Mouse (Mus musculus) cerebellum, adult 11 months (tissue): ENCODE measurements around the gene Tspan11.
A peak's percentile ranks its signal among the peaks of the same experiment; 100 is the strongest.

Source experiments
- DNase-seq: peaks from one replicate; pipeline ENCODE4 v3.0.0; 2022

The Tspan11 gene

DNA sequence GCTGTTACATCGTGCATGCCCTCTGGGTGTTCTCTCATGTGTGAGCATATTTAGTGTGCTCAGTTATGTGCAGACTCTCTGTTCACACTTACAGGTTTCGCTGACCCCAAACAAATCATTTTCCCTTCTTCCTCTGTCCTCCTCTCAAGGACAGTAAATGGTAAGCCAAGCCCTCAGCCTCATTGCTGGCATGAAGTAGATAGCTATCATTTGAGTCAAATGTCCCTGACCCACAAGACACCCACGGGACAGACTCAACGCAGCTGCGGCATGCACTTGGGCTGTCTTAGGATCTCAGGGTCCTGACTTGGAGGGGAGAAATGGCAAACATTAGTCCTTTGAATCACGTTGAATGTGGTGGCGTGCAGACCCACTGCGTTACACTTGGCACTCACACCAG lies 55.0 kb downstream of the Tspan11 start:
- no peak for DNase-seq

DNA sequence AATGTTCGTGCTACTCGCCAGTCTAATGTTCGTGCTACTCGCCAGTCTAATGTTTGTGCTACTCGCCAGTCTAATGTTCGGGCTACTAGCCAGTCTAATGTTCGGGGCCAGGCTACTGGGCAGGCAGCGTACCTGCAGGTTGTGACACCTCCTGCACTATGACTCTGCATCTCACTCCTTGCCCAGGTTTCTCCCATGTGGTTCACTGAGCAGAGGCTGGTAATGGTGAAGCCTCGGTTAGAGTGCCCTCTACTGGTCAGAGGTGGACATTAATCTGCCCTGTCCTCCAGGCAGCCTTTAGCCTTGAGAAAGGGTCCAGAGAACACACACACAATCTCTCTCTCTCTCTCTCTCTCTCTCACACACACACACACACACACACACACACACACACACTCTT lies 58.3 kb downstream of the Tspan11 start:
- DNase-seq: peak; percentile 62

DNA sequence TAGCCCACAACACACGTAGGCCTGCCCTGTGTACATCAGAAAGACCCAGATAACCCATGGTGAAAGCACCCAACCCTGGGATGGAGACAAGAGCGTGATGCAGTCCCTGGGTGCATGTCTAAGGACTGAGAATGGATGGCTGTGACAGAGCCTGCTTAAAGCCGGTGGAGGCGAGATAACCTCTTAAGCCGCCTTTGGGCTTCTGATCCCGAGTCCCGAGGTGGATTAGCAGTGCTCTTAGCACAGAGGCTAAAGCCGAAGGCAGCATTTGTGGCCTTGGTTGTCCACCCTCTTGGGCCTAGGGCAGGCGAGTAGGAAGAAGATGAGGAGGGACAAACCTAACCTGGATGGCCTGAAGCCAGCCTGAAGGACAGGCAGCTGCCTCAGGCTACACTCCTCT lies 61.3 kb downstream of the Tspan11 start:
- DNase-seq: no peak

DNA sequence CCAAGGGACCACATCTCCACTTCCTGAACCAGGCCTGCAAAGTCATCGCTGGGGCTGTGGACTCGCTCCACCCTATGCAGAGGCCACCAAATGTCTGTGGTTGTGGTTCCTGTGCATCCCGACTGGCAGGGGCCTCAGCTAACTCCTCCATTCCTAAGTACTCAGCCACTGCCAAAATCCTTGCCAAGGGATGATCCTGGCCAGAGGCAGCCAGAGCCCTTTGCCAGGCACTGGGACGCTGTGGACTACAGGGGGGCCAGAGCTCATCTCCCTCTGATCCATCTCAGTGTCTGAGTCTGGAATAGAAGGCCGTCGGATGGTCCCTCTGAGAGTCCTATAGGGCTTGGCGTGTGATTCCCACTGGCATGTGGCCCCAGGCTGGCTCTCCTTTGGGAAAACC lies 62.5 kb downstream of the Tspan11 start:
- DNase-seq: no peak

DNA sequence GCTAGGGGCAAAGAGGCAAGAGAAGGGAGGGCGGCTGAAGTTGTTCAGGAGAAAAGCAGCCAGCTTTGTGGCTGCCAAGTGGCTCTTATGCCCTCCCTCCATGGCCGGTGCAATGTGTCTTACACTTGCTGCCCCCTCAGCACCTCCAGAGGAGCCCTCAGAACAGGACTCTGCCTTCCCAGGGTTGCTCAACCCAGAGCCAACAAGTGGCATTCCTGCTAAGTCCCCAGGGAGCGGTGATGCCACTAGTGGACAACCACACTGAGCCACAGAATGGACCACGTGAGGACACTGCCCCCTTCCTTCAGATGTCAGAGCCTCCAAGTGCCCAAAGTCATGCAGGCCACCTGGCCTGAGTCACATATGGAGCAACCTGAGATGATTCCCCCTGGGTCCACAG lies 65.7 kb downstream of the Tspan11 start:
- no peak for DNase-seq

DNA sequence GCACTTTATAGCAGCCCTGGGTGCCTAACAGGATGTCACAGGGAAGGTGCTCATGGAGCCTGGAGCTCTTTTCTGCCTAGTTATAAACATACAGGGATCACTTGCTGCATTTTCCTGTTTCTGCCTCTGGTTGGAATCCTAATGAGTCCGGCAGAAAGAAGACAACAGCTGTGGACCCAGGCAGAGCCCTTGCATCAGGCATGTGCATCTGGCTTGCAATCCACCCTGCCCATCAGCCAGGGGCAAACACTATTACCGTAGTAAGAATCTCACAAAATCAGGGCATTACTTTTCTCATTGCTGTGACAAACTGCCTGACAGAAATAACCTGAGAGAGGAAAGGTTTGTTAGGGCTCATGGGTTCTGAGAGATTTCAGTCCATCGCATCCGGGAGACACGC lies 68.8 kb downstream of the Tspan11 start:
- no peak for DNase-seq

DNA sequence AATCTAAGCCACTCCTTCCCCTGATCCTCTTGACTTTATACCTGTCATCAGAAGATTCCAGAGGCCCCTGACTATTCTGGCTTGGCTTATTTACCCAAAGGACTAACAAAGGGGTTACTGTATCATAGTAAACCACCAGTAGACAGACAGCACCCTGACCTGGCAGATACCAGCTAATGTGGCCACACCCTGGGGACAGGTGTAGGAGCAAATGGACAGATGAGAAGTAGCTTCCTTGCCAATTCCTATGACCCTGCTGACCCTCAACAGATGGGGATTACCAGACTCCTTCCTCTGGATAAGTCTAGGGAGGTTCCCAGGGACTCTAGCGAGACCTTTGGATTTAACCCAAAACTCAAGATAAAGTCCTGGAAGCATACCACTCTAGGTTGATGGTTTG lies 72.8 kb downstream of the Tspan11 start:
- no peak for DNase-seq

DNA sequence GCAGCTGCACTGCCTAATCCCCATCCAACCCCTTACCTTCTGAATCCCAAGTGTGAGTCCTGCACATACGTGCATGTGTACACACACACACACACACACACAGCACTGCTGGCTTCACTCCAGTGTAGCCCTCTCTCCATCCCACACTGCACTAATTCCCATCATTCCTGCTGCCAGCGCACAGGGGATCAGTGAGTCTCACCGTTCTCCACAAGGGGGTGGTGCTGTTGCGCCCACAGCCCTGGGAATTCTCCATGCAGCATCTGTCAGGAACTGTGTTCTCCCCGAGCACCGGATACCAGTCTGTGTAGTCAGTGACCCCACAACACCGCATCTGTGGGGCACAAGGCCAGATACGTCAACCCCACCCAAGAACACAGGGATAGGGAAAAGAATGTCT lies 78.1 kb downstream of the Tspan11 start:
- peak; percentile 21 for DNase-seq

DNA sequence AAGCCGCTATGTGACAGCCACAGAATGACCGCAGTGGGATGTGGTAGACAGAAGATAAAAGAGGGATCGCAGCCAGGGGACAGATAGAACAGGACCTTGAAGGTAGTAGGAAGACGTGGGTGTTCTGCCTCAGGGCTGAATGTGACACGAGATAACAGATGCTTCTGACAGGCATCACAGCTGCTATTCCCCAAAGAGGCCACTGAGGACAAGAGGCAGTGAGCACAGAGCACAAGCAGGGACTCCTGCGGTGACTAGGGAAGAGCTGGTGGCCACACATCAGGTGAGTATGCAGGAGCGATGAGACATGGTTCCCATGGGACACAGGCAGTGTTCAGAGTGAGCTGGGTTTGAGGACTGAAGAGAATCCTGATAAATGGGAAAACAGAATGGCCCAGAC lies 82.3 kb downstream of the Tspan11 start:
- DNase-seq: peak; percentile 29

DNA sequence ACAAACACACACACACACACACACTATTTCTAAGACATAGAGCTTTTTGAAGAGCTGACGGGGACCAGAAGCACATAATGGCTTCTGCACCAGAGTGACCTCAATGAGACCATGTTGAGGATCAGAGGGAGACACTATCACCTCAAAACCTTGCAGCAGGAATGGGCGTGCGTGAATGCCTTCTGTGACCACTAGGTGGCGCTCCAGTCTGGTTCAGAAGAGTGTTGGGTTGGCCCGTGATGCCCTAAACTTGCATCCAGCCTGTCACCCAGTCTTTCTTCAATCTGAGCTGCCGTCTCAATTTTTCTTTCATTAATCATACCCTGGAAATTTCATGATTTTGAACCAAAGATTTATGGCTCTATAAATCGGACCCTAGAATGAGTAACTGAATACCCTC lies 82.7 kb downstream of the Tspan11 start:
- peak; percentile 88 for DNase-seq

DNA sequence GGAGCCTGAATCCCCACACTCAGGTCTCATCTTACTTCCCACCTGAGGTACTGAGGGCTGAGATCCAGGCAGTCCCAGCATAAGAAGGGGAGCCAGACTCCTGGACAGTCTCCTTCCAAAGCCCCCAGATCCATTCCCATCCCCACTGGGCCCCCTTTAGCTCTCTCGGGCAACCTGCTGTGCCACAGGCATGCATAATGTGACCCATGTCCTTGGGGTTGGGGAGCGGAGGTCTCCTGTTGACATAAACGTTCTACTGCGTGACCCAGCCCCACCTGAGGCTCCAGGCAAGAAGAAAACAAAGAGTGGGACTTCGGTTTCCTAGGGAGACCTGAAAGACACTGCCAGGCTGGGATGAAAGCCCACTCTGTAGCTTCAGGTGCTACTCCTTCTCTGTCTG lies 83.5 kb downstream of the Tspan11 start:
- DNase-seq: peak; percentile 20

DNA sequence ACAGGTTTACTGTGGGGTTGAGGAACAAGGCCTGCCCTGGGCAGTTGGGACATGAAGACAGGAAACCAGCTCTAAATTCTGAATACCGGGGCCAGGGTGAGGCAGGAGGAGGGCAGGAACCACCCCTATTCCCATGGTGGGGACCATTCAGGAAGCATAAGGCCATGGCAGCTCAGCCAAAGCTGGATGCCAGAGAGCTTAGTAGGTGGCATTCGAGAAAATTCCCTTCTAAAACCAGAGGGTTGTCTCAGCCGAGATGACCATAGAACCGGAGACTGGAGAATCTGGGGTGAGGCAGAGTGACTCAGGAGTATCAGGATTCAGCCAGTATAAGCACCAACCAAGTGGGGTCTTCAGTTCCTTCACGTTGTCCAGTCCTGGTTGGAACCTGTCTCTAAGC lies 84.5 kb downstream of the Tspan11 start:
- no peak for DNase-seq

DNA sequence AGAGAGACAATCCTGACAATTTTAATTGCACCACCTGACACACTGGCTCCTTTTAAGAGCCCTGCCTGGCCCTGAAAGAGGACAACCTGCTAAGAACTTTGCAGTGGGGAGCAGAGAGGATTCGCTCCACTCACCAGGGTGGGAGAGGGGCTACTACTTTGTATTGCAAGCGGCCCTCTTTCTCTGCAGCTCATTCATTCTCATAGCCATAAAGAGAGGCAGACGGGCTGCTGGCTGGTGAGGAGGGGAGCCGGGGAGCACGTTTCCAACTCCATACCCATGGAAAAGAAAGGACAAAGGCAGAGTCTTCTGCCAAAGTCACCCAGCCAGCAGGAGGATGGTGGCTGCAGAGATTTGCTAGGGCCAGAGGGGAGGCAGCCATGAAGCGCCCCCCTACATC lies 86.2 kb downstream of the Tspan11 start:
- DNase-seq: no peak

DNA sequence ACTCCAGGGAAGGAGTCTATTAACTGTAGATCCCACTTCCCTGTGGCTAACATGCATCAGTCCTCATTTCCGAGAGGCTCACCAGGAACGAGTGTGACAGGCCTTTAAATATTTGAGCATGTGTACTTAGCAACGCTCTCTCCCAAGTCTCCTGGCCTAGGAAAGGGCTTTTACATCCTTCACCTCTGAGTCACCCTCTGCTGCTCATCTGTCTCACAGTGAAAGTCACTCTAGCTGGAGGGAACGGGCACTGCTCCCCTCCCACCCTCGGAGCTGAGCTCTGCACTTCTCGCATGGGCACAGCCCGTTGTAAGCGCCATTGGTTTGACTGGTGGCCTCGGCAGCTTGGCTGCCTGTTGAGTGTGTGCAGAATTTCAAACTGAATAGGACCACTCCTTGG lies 86.6 kb downstream of the Tspan11 start:
- peak; percentile 20 for DNase-seq

DNA sequence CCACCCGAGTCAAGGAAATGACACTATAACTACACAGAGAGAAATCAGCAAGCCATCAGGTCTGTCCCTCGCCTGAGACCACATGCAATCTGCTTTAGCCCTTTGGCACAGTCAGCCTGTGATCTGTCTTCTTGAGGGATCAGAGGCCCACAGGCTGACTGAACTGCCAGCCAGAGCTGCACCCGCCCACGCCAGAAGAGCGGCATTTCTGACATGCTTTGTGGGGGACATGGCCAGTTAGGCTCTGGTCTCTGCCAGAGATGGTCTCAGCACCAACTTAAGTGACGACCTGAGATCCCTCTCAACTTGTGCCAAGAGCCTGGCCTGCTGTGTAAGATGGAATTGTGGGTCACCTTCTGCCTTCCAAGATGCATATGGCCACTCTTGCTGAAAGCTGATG lies 89.3 kb downstream of the Tspan11 start:
- peak; percentile 32 for DNase-seq

DNA sequence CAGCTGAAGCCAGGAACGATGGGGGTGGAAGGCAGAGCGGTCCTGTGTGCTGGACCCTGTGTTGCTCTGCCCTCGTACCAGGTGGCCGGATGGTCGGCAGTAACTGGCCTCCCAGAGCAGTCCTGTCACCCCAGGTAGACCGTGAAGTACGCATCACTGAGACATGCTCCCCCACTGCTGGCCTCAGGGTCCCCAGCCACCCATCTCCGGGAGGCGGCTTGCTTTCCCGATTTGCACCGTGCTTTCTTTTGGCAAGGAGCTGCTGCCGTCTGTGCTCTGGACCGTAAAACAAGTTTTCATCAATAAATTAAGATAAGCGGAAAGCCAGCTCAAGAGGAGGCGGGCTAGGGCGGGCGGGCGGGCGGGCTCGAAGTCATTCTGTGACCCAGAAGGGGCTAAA lies 91.6 kb downstream of the Tspan11 start:
- DNase-seq: peak; percentile 45

DNA sequence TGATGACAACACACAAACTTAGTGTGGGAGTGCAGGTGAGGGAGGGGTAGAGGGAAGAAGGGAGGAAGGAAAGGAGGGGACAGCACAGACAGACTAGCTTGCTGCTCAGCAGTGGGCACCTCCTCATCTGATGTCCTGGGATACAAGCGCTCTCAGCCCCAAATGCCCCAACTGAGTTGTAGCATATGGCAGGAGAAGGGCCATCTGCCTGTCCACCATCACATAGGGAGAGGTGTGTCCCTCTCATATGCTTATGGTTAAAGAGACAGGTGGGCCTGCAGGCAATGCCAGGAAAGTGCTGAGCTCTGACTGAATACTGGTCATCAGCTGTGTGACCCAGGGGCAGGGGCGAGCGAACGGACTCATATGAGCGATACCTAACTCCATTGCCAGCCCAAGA lies 92.4 kb downstream of the Tspan11 start:
- DNase-seq: peak; percentile 92

DNA sequence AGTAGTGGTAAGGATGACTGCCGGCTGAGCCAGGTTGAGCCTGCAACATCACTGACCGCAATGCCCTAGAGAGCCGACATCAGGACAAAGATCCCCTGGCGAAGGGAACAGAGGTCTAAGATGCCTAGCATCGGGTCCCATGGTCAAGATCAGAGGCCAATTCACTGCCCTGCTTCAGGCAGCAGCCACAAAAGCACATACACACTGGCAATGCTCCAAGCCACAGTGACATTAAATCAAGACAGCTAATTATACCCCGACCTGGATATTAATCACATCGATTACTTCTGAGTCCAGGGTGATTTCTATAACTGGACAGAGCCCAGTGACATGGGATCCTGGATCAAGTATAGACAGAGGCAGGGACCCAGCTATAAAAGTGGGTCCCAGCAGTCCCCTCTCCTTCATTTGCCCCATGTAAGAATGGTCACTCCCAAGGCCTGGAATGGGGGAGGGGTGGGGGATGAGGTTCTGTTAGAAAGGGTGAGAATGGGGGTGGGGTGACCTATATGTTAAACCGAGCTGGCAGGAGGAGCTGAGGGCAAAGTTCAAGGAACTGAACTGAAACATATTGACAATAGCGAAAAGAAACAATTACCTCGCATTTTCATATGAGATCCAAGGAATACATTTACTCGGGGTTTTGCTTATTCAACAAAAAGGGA lies 93.1 kb downstream of the Tspan11 start:
- DNase-seq: peak; percentile 41

DNA sequence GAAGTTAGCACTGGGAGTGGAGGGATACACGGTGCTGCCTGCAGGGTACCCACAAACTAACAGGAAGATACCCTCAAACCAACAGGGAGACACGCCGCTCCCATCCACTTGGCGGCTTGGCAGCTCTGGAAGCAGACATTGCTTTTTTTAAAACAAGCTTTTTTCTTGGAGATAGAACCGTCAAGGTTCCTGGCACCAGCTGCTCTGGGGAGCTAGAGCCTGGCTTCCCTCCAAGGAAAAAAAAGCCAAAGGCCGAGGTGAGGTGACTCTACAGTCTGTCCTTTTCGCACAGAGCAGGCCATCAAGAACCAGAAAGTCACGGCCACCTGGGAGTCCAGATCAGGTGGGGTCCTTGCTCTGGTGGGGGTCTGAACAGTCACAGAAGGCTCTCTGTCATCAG lies 93.8 kb downstream of the Tspan11 start:
- peak; percentile 83 for DNase-seq

DNA sequence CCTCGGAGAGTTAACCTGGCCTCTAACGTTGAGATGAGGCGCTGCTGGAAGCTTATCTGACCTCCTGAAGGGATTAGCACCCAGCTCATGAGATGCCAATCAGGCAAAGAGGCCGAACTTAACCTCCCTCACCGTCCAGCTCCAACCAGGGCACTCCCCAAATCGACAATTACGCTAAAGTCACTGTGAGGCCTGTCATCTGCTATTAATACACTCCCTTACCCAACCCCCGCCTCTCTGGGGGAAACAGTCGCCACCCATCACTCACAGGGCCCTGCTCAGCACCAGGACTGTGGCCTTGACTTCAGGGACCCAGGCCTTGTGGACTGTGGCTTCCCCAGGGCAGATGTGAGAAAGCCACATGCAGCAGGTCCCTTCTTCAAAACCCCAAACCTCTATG lies 99.0 kb downstream of the Tspan11 start:
- no peak for DNase-seq

DNA sequence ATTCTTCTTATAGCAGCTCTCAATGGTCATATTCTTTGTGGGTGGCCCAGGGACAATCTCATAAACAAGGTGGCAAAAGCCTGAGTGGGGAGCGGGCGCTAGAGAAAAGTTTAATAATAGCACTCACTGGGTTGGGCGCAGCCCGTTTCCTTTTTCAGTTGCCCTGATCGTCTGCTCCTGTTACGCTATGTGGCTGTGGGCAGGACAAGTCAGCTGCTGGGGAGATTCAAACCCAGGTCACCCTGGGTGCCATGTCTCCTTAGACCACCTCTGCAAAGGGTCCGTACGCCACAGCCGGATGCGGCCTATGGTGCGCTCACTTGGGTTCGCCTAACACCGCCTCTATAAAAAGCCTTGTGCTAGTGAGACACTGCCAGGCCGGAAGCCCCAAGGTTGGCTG lies 100.0 kb downstream of the Tspan11 start:
- no peak for DNase-seq

DNA sequence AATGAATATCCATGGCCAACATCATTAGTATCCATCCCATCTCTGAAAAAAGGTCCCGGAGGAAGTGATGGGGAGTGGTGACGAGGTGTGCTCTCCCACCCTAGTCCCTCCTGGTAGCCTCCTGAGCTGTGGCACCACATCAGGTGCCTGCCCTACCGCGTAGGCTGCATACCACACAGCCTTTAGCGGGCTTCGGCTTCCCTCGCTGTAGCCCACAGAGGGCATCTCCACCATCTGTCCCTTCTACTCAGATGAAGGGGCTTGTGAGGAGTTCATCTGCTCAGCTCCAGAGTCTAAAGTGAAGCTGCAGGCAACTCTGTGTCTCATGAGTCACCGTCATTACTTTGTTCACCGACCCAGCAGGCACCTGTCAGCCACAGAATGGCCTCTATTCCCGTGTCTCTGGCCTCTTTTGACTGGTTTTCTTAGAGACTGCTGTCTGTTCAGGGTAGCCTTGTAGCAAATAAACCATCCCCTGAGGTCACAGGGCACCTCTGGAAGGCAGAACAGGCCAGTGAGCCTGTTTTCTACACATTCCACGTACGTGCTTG lies 101.6 kb downstream of the Tspan11 start:
- no peak for DNase-seq

DNA sequence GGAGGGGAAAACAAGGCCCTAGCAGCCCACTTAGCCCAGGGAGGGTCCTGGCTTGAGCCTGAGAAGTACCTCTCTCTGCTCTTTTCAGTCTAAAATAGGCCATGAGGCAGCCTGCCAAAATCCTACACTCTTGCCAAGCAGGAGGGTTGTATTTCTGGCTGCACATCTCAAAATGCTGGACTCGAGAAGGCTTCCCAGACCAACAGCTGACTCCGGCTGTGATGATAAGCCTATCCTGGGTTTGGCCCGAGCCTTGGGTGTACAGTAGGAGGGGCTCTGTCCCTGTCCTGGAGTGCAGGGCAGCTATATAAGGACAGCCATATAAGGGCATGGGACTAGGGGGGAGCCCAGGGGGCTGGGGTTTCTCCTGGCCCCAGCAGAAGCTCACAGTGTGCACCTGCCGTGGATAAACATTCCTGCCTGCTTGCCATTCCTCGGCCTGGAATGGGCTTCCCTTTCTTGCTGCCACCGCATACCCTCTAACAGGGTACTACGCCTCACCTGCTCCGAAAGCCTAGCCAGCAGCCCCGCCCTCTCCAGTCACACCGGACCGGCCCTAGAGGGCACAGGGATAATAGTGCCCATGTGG lies 102.3 kb downstream of the Tspan11 start:
- peak; percentile 90 for DNase-seq

DNA sequence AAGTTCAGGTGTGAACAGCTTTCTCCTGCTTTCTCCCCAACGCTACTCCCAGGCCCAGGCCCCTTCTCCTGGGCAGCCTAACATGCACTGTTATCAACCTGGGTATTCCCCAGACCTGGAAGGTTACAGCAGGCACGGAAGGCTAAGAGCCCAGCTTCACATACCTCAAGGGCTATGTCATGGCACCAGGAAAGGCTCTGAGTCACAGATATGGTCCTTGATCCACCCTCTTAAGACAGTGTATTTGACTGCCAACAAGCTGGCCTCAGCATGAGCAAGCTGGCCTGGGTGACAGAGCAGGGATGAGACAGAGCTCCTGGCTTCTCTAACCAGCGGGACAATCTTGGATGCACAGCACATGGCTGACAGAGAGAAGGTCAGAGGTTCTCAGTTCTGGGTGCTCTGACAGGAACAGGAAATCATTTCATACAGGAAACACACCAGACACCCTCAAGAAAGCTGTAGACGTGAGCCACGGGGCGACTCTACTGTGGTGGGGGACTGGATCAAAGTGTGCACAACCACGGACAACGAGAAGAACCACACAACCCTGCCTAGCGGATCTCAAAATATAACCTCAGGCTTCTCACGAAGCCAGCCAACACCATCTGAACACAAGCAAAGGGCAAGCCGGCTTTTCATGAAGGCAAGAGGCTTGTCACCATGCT lies 104.3 kb downstream of the Tspan11 start:
- no peak for DNase-seq
